Mouse (Mus musculus) 416B (cell line): ENCODE results near the gene Fkbp8.

Experiments used
- DNase-seq: peaks from one replicate; pipeline ENCODE4 v3.0.0; 2011; ENCODE audit warnings: low read depth

The Fkbp8 gene

DNA sequence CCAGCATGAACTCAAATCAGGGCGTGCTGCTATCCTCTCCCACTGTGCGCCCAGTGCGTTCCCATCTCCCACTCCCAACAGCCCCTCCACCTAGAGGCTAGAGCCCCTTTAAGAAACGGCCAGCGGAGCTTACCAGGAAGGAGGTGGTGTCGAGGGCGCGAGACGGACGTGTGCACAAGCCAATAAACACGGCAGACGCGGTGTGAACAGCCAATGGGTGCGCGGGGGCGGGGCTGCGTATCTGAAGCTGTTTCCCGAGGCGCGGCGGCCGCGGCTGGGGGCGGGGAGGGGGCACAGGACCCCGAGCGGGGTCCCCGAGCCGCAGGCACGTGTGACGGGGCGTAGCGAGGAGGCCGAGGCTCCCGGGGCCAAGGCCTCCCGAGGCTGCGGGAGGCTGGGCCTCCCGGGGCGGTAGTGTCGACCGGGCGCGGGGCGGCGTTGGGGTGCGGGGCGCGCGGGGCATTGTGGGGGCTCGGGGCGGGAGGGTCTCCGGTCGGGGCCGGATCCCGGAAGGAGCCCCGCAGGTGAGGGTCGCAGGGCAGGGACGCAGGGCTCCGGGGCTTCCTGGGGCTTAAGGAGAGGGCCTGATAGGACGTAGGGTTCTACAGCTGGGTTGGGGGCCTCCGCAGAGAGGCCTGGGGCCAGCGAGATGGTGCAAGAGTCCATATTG lies at the start of gene Fkbp8, which contains the start of gene Kxd1:
Gene Fkbp8, plus strand, starts transcription at position 213 of the 670 bp plus-strand sequence.
Gene Kxd1, minus strand, starts transcription at position 445 of the 670 bp plus-strand sequence.
- DNase-seq: peak; percentile 97

DNA sequence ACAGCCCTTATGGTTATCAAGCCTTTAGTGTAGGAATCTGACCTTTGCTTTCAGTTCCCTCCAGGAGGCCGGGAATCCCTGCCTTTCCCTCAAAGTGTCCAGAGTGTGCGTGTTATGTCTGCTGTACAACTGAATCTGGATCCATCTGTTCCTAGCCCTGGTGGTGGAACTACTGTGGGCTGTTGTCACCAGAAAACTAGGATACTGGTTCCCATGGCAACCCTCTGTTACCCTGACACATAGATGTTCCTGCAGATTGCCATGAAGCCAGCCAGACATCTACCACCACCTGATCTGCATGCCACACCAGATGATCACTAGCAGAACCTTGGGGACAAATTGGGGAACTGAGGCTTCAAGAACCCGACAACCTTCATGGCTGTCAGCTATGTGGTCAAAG lies 45.6 kb upstream of the Fkbp8 start:
- DNase-seq: no peak

- DNase-seq: no peak
Measured at GRCm38 (mm10) chr8:70482943-70483342, 44.6 kb upstream of the Fkbp8 start.

DNA sequence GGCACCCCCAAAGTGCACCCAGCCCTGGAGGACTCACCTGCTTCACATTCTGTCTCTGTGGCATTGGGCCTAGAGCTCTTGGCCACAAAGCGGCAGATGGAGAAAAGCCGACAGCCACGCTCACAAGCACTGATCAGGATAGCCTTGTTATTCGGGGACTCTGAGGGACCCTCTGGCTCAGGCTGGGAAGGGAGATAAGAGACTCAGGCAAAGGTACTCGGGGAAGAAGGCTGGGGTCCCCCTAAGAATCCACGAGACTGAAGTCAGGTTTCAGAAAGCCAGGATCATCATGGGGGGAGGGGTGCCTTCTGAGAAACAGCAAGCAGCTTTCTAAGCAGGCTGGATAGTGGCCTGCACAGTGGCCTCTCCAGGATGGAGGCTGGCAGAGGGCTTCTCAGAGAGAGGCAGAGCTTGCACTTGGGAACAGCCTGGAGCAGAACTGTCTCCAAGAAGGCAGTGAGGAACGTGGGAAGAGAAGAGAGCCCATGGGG lies 41.3 kb upstream of the Fkbp8 start:
- DNase-seq: no peak

- DNase-seq: no peak
Measured at GRCm38 (mm10) chr8:70486941-70487520, 40.5 kb upstream of the Fkbp8 start, which contains the start of gene Tmem59l. Gene Tmem59l, minus strand, starts transcription at chr8:70487358.

DNA sequence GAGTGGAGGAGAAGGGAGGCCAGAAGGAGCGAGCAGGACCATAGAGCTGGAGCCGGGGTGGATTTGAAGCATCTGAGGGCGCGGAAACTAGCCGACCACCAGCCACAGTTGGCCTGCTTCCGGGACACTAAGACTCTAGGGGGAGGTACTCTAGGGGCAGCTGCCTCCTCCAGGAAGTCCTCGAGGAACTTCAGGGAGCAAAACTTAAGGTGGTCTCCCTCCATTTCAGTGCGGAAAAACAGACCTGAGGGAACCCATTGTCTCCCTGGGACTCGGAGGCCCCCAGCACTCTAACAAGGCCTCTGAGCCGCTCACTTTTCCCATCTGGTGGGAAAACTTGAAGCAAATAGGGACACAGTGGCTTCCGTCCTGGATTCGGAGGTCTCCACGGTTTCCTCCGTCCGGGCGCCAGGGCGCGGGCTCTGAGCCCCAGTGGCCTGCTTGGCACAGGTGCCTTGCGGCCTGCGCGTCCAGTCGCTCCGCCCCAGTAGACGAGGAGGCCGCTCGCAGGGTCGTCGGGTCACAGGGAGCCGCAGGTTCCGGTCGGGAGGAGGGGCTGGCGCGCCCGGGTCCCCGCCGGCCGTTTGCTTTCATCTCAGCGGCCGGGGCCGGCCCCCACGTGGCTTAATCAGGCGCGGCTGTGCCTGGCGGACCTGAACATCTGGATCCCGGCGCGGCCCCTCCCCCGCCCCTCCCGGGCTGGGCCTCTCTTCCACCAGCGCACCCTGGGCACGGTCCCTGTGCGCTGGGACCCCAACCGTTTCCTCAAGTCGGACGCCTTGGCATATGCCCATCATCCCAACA lies 39.3 kb upstream of the Fkbp8 start:
- no peak for DNase-seq

DNA sequence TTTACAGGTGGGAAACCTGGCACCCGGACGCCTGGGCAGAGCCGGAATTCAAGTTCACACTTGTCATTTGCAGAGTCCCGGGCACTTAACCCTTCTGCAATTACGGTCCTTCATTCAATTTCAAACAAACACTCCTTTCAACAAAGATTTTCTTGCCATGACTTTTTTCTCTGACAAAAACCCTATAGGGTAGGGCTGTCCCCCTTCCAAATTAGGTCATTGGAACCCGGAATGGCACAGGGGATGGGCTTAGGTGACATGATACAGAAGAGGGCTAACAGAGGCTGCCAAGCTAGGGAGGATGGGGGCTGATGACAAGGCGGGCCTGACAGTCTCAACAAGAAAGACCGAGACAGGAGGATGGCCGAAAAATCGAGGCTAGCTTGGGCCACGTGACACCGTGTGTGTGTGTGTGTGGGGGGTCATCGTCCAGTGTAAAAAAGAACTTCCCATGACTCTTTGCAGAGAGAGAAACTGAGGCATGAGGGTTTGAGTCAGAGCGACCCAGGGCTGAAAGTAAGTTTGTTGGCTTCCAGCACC lies 38.5 kb upstream of the Fkbp8 start:
- DNase-seq: no peak

DNA sequence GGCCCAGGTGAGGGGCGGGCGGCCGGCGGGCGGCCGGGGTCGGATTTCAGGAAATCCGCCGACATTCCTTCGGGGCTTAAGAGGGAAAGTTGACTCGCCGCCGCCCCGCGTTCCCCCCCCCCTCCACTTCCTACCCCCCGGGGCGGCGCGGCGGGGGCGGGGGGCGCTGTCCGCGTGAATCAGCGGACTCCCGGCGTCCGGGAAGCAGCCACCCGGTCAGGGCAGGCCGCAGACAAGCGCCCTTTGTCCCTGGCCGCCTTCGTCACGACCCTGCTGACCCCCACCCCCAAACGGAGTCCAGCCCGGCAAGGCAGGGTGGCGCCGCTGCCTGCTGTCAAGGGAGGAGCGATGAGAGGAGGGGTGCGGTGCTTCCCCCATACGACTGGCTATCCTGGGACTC lies 37.9 kb upstream of the Fkbp8 start:
- no peak for DNase-seq

DNA sequence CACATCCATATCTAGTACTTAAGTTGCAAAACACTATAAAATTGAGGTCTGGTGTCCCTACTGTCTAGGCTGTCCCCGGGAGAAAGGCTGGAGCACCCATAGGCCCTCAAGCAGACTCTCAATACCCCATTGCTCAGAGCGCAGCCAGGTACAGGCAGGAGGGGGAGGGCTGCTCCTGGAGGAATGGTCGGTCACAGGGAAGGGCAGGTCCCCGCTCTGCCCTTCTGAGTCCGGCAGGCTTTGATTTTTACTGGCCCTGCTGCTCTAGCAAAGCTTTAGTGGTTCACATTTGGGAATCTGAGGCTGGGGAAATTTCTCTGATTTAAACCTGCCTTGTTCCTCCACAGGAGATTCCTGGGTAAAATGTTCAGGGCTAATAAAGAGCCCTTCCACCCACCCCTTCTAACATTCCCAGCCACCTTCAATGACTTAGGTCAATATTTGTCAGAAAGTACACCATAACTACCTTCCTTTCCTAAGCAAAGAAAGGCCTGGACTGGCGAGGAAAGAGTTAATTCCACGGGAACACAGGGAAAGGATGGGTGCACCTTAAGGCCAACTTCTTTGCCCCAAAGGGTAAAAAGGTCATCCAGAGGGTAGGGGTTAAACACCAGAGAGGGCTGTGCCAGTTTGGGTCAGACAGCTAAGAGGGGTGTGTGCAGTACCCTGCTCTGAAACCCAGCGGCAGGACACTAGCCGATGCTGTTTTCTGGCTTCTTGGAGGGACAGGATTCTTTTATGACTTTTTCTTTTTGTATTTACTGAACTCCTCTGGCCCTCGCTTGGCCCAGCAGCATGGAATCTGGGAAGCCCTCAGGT lies 37.3 kb upstream of the Fkbp8 start:
- DNase-seq: no peak

GRCm38 (mm10) chr8:70490880-70491495 lies 36.5 kb upstream of the Fkbp8 start:
- DNase-seq: no peak

DNA sequence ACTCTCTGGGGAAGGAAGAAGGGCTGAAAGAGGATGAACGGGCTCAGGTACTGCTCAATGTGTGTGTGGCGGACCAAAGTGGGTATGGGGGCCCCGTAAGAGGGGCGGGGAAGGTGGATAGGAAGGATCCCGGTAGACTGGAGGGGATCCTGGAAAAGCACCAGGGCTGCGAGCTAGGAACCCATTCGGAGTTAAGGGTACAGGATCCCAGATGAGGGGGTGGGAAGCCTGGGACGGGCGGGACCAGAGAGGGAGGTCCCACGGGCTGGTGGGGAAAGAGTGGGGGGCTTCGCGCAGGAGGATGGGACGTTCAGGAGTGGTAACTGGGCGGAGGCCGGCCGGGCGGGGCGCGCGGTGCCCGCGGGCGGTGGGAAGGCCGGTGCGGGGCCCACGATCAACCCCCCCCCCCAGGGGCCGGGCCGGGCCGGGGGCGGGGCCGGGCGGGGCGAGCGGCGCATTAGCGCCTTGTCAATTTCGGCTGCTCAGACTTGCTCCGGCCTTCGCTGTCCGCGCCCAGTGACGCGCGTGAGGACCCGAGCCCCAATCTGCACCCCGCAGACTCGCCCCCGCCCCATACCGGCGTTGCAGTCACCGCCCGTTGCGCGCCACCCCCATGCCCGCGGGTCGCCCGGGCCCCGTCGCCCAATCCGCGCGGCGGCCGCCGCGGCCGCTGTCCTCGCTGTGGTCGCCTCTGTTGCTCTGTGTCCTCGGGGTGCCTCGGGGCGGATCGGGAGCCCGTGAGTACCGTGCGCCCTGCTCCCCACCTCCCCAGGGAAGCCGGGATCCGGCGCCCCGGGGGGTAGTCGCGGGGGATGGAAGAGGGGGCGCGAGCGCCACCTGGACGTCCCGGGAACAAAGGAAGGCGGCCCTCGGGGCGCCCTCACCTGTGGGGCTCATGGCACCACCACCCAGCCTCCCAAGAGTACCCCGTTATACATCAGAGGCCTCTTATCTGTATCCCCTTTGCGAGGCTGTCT lies 34.6 kb upstream of the Fkbp8 start, which contains the start of gene Crlf1:
Gene Crlf1, plus strand, starts transcription at position 495 of the 977 bp plus-strand sequence.
- no peak for DNase-seq

DNA sequence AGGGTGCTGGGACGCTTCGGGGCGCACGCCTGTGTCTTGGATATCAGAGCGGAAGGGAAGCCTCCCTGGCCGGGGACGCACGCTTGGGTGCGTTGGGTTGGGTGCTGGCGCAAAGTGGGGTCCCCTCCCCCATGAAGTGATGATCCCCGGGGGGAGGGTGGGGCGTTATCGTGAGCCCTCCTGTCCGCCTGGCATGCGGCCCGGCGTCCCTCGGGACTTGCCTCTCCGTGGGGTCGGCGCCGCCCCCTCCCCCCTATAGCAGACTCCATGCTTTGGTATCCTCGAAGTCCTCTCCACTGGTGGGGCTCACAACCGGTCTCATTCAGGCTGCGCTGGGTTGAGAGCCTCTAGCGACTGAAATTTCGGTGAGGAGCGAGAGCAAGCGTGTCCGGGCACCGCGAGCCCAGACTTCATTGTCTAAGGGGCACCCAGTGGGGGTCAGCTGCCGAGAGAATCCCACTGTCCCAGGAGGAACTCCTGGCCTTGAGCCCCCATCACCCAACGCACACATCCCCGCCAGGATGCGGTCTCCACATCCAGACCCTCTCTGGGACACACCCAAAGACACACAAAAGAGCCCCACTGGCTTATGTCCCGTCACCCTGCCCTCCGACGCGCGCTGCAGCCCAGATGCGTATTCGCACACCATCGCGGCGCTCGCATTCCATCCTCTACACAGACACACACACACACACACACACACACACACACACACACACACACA lies 33.7 kb upstream of the Fkbp8 start:
- no peak for DNase-seq

DNA sequence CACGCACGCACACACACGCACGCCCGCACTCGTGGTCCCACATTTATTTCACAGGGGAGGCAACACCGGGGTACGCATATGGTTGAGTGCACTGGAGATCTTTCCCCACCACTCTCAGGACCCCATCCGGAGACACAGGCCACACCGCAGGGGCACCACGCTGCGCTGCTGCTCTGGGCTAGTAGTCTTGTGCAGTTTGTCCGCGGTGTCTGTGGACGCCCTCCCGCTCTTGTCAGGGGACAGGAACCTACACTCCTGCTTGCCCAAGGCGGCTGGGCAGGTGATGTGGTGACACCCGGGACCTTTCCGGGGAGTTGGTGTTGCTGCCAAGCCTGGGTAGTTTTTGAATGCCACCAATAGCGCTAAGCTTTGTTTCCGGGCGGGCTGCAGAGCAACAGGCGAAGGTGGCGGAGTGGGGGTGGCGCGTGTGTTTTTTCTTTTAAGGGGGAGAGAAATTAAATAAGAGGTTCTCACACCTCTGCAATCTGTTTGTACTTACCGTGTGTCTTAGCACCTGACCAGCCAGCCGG lies 33.0 kb upstream of the Fkbp8 start:
- DNase-seq: no peak

GRCm38 (mm10) chr8:70495001-70495770 lies 32.3 kb upstream of the Fkbp8 start:
- DNase-seq: no peak

GRCm38 (mm10) chr8:70495771-70496062 lies 31.8 kb upstream of the Fkbp8 start:
- DNase-seq: no peak

DNA sequence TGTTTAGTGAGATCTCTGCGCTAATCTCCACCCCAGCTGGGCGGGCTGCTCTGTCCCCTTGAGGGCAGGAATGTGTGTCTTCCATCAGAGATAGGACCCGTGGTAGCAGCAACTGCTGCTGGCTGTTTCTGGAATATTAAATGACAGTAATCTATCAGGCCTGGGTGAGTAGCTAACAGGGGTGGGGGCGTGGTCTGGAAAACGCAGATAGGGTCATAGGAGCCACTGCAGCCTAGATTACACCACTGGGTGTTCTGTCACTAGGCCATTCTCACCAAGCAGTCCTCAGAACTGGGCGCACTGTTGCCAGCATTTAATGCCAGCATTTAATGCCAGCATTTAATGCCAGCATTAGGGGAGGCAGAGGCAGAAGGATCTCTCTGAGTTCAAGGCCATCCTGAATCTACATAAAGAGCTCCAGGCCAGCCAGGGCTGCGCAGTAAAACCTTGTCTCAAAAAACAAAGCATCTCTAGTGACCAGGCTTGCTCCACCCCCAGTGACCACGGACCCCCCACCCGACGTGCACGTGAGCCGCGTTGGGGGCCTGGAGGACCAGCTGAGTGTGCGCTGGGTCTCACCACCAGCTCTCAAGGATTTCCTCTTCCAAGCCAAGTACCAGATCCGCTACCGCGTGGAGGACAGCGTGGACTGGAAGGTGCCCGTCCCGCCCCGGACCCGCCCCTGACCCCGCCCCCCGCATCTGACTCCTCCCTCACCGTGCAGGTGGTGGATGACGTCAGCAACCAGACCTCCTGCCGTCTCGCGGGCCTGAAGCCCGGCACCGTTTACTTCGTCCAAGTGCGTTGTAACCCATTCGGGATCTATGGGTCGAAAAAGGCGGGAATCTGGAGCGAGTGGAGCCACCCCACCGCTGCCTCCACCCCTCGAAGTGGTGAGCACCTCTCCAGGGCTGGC lies 26.9 kb upstream of the Fkbp8 start:
- no peak for DNase-seq

- no peak for DNase-seq
Measured at GRCm38 (mm10) chr8:70501820-70502529, 25.5 kb upstream of the Fkbp8 start.
